Mouse (Mus musculus) retina, embryonic 14.5 days (tissue): ENCODE measurements around the gene Coq8b.

Experiments
- DNase-seq: peaks from one replicate; pipeline ENCODE4 v3.0.0-alpha.2; 2015; ENCODE audit warnings: low spot score

The Coq8b gene

GRCm38 (mm10) chr7:27232781-27233281, at the start of gene Coq8b:
TSS of gene Coq8b (plus strand) at chr7:27233023.
- peak; percentile 96 for DNase-seq

- peak; percentile 59 for DNase-seq
Observed at GRCm38 (mm10) chr7:27184964-27185363, 47.9 kb upstream of the Coq8b start.

GRCm38 (mm10) chr7:27185986-27186385, 46.8 kb upstream of the Coq8b start:
- no peak for DNase-seq

GRCm38 (mm10) chr7:27189271-27189931, 43.4 kb upstream of the Coq8b start:
- DNase-seq, result peak; percentile 11

- DNase-seq, result no peak
Observed at GRCm38 (mm10) chr7:27192434-27192833, 40.4 kb upstream of the Coq8b start.

- DNase-seq, result no peak
Observed at GRCm38 (mm10) chr7:27193731-27194130, 39.1 kb upstream of the Coq8b start.

- DNase-seq, result peak; percentile 97
Observed at GRCm38 (mm10) chr7:27195681-27196611, 36.9 kb upstream of the Coq8b start, which contains the start of the genes BC024978 and Snrpa. TSS of gene BC024978 (plus strand) at chr7:27195781. TSS of gene Snrpa (minus strand) at chr7:27196271.

GRCm38 (mm10) chr7:27197136-27197535, 35.7 kb upstream of the Coq8b start:
- no peak for DNase-seq

GRCm38 (mm10) chr7:27197634-27198033, 35.2 kb upstream of the Coq8b start:
- no peak for DNase-seq

- DNase-seq, result no peak
Observed at GRCm38 (mm10) chr7:27198355-27198754, 34.5 kb upstream of the Coq8b start.

GRCm38 (mm10) chr7:27198779-27199178, 34.0 kb upstream of the Coq8b start:
- no peak for DNase-seq

- DNase-seq, result no peak
Observed at GRCm38 (mm10) chr7:27203730-27204449, 28.9 kb upstream of the Coq8b start.

- DNase-seq, result no peak
Observed at GRCm38 (mm10) chr7:27212626-27213025, 20.2 kb upstream of the Coq8b start.

- DNase-seq, result no peak
Observed at GRCm38 (mm10) chr7:27218586-27218985, 14.2 kb upstream of the Coq8b start.

GRCm38 (mm10) chr7:27219937-27220336, 12.9 kb upstream of the Coq8b start:
- DNase-seq, result no peak

GRCm38 (mm10) chr7:27221939-27222338, 10.9 kb upstream of the Coq8b start:
- DNase-seq, result no peak

GRCm38 (mm10) chr7:27222538-27222937, 10.3 kb upstream of the Coq8b start:
- no peak for DNase-seq

GRCm38 (mm10) chr7:27224877-27225575, 7.8 kb upstream of the Coq8b start:
- DNase-seq, result no peak

GRCm38 (mm10) chr7:27227276-27227675, 5.5 kb upstream of the Coq8b start:
- no peak for DNase-seq

GRCm38 (mm10) chr7:27227676-27228075, 5.1 kb upstream of the Coq8b start:
- peak; percentile 20 for DNase-seq

- DNase-seq, result peak; percentile 94
Observed at GRCm38 (mm10) chr7:27228281-27228821, 4.5 kb upstream of the Coq8b start, which contains the start of gene Itpkc. TSS of gene Itpkc (minus strand) at chr7:27228661.
